Mouse (Mus musculus) urinary bladder, postnatal 25 days (tissue): ENCODE results near the gene Tox3.

Source experiments
- DNase-seq: peaks from one replicate; pipeline ENCODE4 v3.0.0; 2022; ENCODE audit warnings: low spot score

Tox3 gene

GRCm38 (mm10) chr8:90243957-90244356 is 104.2 kb downstream of the Tox3 start:
- DNase-seq = no peak

- no peak for DNase-seq
These were observed 105.8 kb downstream of the Tox3 start for GRCm38 (mm10) chr8:90242351-90242750.

- no peak for DNase-seq
These were observed 106.7 kb downstream of the Tox3 start for GRCm38 (mm10) chr8:90241461-90241860.

GRCm38 (mm10) chr8:90232501-90232900 is 115.6 kb downstream of the Tox3 start:
- DNase-seq = no peak

- no peak for DNase-seq
These were observed 124.0 kb downstream of the Tox3 start for GRCm38 (mm10) chr8:90224172-90224571.

GRCm38 (mm10) chr8:90209105-90210037 is 138.8 kb downstream of the Tox3 start:
- DNase-seq = no peak
